Mouse (Mus musculus) adrenal gland, postnatal 36 days (tissue): ENCODE data around the gene Gfm2. TPM values are rescaled to one million over a fixed set of nuclear protein-coding genes. Genes with fewer than 3 reads are reported as not detected.
"Not testable (repeated sequence)": the region's sequence is repeated elsewhere in the genome, so short reads cannot be mapped to it uniquely, and the experiment has no call there.

Experiments
- DNase-seq, 2 experiments: peaks; one replicate each; pipeline ENCODE4 v3.0.0; 2021; ENCODE audit warnings: mixed read lengths in 1 of 2
- long read RNA-seq, 2 experiments: library from polyadenylated mRNA; stranded (forward); transcript quantifications; one replicate each; pipeline ENCODE4 v2.0.0; 2021; ENCODE audit warnings: borderline sequencing depth in 2 of 2
- total RNA-seq, 2 experiments: library from RNA; stranded (reverse); gene quantifications; 2 replicates each; pipeline ENCODE4 v1.2.3; 2021

The Gfm2 gene
- 10 to 100 TPM; 40.5 to 46.5 TPM for total RNA-seq
- long read RNA-seq, experiment 1, transcript Gfm2-208 (21 exons, 3,157 nt): major isoform, 31 of 51 reads
- long read RNA-seq, experiment 1, partial matches to known transcripts: 3 of 51 reads
- long read RNA-seq, experiment 1, other reads (novel, unspliced or antisense): 15 of 51 reads
- long read RNA-seq, experiment 2, transcript Gfm2-208 (21 exons, 3,157 nt): major isoform, 14 of 20 reads
- long read RNA-seq, experiment 2, partial matches to known transcripts: 0 of 20 reads
- long read RNA-seq, experiment 2, other reads (novel, unspliced or antisense): 6 of 20 reads

GRCm38 (mm10) chr13:97137466-97138400 is at the start of gene Gfm2, which contains the start of gene Nsa2:
Gfm2 (plus strand) TSS chr13:97137937.
Nsa2 (minus strand) TSS chr13:97137937.
- peak; percentile 87 to 89 for DNase-seq

GRCm38 (mm10) chr13:97088183-97088582 is 49.6 kb upstream of the Gfm2 start:
- DNase-seq: no peak

GRCm38 (mm10) chr13:97095726-97096125 is 42.0 kb upstream of the Gfm2 start:
- DNase-seq: no peak

- DNase-seq: peak; percentile 34 to 52
These were observed 38.4 kb upstream of the Gfm2 start, which contains the start of gene Gm6169 for GRCm38 (mm10) chr13:97099187-97099852. Gm6169 (minus strand) TSS chr13:97099237.

GRCm38 (mm10) chr13:97104996-97105395 is 32.7 kb upstream of the Gfm2 start:
- no peak for DNase-seq

- not testable (repeated sequence) for DNase-seq
These were observed 30.0 kb upstream of the Gfm2 start for GRCm38 (mm10) chr13:97107721-97108120.

GRCm38 (mm10) chr13:97109046-97109445 is 28.7 kb upstream of the Gfm2 start:
- DNase-seq: no peak

GRCm38 (mm10) chr13:97121341-97121740 is 16.4 kb upstream of the Gfm2 start:
- DNase-seq: no peak

GRCm38 (mm10) chr13:97129654-97130053 is 8.1 kb upstream of the Gfm2 start:
- not testable (repeated sequence) for DNase-seq

- DNase-seq: not testable (repeated sequence)
These were observed 7.3 kb upstream of the Gfm2 start for GRCm38 (mm10) chr13:97130413-97130812.

GRCm38 (mm10) chr13:97138404-97138931 is 731 bp downstream of the Gfm2 start:
- DNase-seq: not testable (repeated sequence)

- no peak for DNase-seq
These were observed 4.6 kb downstream of the Gfm2 start for GRCm38 (mm10) chr13:97142321-97142720.

GRCm38 (mm10) chr13:97145834-97146233 is 8.1 kb downstream of the Gfm2 start:
- peak; percentile 29 to 63 for DNase-seq

GRCm38 (mm10) chr13:97175520-97176264 is 38.0 kb downstream of the Gfm2 start:
- no peak for DNase-seq

GRCm38 (mm10) chr13:97176731-97177130 is 39.0 kb downstream of the Gfm2 start:
- no peak for DNase-seq

- no peak for DNase-seq
These were observed 41.2 kb downstream of the Gfm2 start for GRCm38 (mm10) chr13:97178943-97179342.

- DNase-seq: no peak
These were observed 42.5 kb downstream of the Gfm2 start for GRCm38 (mm10) chr13:97180113-97180828.

GRCm38 (mm10) chr13:97182821-97183220 is 45.1 kb downstream of the Gfm2 start:
- no peak for DNase-seq

- DNase-seq: no peak
These were observed 46.4 kb downstream of the Gfm2 start for GRCm38 (mm10) chr13:97184168-97184567.

- peak; percentile 10 to 34 for DNase-seq
These were observed 46.9 kb downstream of the Gfm2 start for GRCm38 (mm10) chr13:97184656-97185055.

GRCm38 (mm10) chr13:97186346-97186745 is 48.6 kb downstream of the Gfm2 start:
- no peak for DNase-seq
